Mouse (Mus musculus): ENCODE data around the gene Slc26a11.

GRCm38 (mm10) chr11:119394210-119394609, 38.9 kb downstream of the Slc26a11 start:
- TF ChIP-seq CTCF (IDR thresholded peaks at IDR 0.05; ENCODE audit: extremely low read depth, insufficient read depth, insufficient read length, insufficient replicate concordance), result no peak
- TF ChIP-seq POLR2A (IDR thresholded peaks at IDR 0.05; ENCODE audit: low read depth, low read length), result no peak

All from spleen, adult 2 months (tissue).